Mouse (Mus musculus) forebrain, postnatal 0 days (tissue): ENCODE measurements around the gene Mtfp1. TPM values are rescaled to one million over a fixed set of nuclear protein-coding genes. Genes with fewer than 3 reads are reported as not detected.
"Not testable (repeated sequence)": the region's sequence is repeated elsewhere in the genome, so short reads cannot be mapped to it uniquely, and the experiment has no call there.

Experiments used
- ATAC-seq: fragments of 200-750 bp; cut with Nextera tagmentation; 2 replicates; pipeline ENCODE4 v1.8.0; 2017; ENCODE audit warnings: mild to moderate bottlenecking, moderate library complexity
- DNase-seq: peaks from one replicate; pipeline ENCODE4 v3.0.0-alpha.2; 2015
- H3K27ac ChIP-seq: fragments of 300-500 bp; sonication (generic); 2 replicates; pipeline ENCODE4 v1.5.1; 2014; ENCODE audit warnings: low read depth, mild to moderate bottlenecking, antibody characterized with exemption, low read length, moderate library complexity, mixed read lengths
- H3K27me3 ChIP-seq: fragments of 300-500 bp; sonication (generic); 2 replicates; pipeline ENCODE4 v1.6.1; 2014; ENCODE audit warnings: mild to moderate bottlenecking, low read length, mixed read lengths; ENCODE audit not compliant: insufficient read depth
- H3K36me3 ChIP-seq: fragments of 300-500 bp; sonication (generic); 2 replicates; pipeline ENCODE4 v1.6.1; 2014; ENCODE audit warnings: mild to moderate bottlenecking, moderate library complexity; ENCODE audit not compliant: insufficient read depth
- H3K4me1 ChIP-seq: fragments of 300-500 bp; sonication (generic); 2 replicates; pipeline ENCODE4 v1.6.1; 2014; ENCODE audit warnings: antibody characterized with exemption; ENCODE audit not compliant: insufficient read depth
- H3K4me2 ChIP-seq: fragments of 300-500 bp; sonication (generic); 2 replicates; pipeline ENCODE4 v1.6.1; 2014; ENCODE audit warnings: low read depth, mild to moderate bottlenecking, moderate library complexity
- H3K4me3 ChIP-seq: fragments of 300-500 bp; sonication (generic); 2 replicates; pipeline ENCODE4 v1.5.1; 2014; ENCODE audit warnings: low read depth, low read length, mixed read lengths
- H3K9ac ChIP-seq: fragments of 300-500 bp; sonication (generic); 2 replicates; pipeline ENCODE4 v1.6.1; 2014; ENCODE audit warnings: mild to moderate bottlenecking
- H3K9me3 ChIP-seq: fragments of 300-500 bp; sonication (generic); 2 replicates; pipeline ENCODE4 v1.6.1; 2016; ENCODE audit warnings: low read length
- CTCF ChIP-seq: sonication (generic); IDR thresholded peaks from 2 replicates; pipeline ENCODE4 v1.5.1; 2016; ENCODE audit warnings: antibody characterized with exemption, control low read depth, low read depth
- WGBS: fragments of 180-500 bp; shearing (Covaris S2); extraction: QIAGEN DNeasy Blood & Tissue Kit; methylation state at CpG from one replicate; pipeline ENCODE4 v1.1.7; 2014; 5-methylcytosine and 5-hydroxymethylcytosine counted together
- polyA plus RNA-seq: library from polyadenylated mRNA; unstranded; fragments of >200 nt; fragmentation: Nextera tagmentation; extraction: Ambion mirVana; gene quantifications from 2 replicates; pipeline ENCODE4 v1.2.1, GENCODE M21; 2015
- total RNA-seq: library from RNA; depleted of rRNA; stranded (reverse); fragments of >200 nt; gene quantifications from 2 replicates; pipeline ENCODE4 v1.2.3, GENCODE M21; 2014

Gene Mtfp1
- total and polyA plus RNA-seq, 2 experiments from 2014 or later, result 10.1 to 14.2 TPM

- Histone ChIP-seq H3K4me1 (peaks cover 17% of the 10 kb centered on the region), H3K9me3 (0 out of 2 replicates have a peak, but pooled peaks cover 4% of the 10 kb centered on the region), H3K9ac (no peak overlapping the region), H3K36me3 (no peaks in the 10 kb centered on the region), H3K27me3 (no peaks in the 10 kb centered on the region; the same call in 1 of the 2 replicates), H3K27ac (no peak overlapping the region), H3K4me3 (no peak overlapping the region), H3K4me2 (no peak overlapping the region)
- WGBS, result 84% methylated on average over 3 of the region's 3 CpGs
- no peak for TF ChIP-seq CTCF
- ATAC-seq (no peak), DNase-seq (no peak)
Observed at GRCm38 (mm10) chr11:4121691-4122090, 26.4 kb upstream of the Mtfp1 start.

GRCm38 (mm10) chr11:4119635-4120034 is 24.4 kb upstream of the Mtfp1 start:
- ATAC-seq (no peak), DNase-seq (no peak)
- Histone ChIP-seq H3K4me3 (no peak overlapping the region), H3K4me2 (no peak overlapping the region), H3K9me3 (no peaks in the 10 kb centered on the region), H3K9ac (no peak overlapping the region), H3K27ac (no peak overlapping the region), H3K36me3 (no peaks in the 10 kb centered on the region), H3K4me1 (peaks cover 17% of the 10 kb centered on the region), H3K27me3 (no peaks in the 10 kb centered on the region; the same call in 1 of the 2 replicates)
- 89% methylated on average over 5 of the region's 5 CpGs for WGBS
- TF ChIP-seq CTCF, result no peak

DNA sequence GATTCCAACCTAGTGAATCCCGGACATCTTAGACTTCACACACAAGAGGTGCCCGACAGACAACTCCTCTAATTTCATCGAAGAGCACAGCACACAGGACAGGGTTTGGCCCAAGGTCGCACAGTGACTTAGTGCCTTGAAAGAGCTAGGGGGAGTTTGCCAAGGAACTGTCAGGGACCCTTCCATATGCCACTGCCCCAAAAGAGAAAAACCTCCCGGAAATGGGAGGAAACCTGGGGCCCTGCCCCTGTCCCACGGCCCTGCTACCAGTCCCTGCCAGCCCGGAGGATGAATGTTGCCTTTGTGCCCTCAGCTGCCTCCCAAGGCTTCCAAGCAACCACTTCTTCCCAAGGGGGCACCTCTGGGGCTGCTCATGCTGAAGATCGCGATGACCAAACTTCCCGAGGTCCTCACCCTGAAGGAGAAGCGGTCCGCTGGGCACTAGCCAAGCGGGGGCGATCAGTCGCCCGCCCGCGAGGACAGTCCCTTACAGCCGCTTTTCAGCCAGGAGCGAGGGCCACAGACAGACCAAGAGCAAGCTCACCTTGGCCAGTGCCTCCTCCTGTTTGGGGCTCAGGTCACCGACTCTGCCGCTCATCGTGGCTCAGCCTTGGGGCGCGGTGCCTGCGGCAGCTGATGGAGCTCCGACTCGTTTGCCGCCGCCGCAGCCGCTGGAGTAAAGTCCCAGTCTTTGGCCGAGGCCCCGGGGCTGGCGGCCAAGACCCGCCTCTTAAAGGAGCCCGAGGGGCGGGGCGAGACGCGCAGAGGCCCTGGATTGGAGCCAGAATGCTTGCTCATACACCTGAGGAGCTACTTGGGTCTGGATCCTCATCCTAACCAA is 23.1 kb upstream of the Mtfp1 start:
- no peaks in the 10 kb centered on the region; the same call in 1 of the 2 replicates for H3K36me3 ChIP-seq
- H3K27ac ChIP-seq, result no peak overlapping the region
- H3K4me3 ChIP-seq, result peak overlapping the region; percentile 54
- peak overlapping the region; percentile 73 for H3K9ac ChIP-seq
- TF ChIP-seq CTCF, result no peak
- peak; percentile 77 for DNase-seq
- 3% methylated on average over 41 of the region's 41 CpGs for WGBS
- peaks cover 17% of the 10 kb centered on the region for H3K4me1 ChIP-seq
- H3K27me3 ChIP-seq, result no peaks in the 10 kb centered on the region; the same call in 1 of the 2 replicates
- no peaks in the 10 kb centered on the region for H3K9me3 ChIP-seq
- ATAC-seq, result peak; percentile 78
- peak overlapping the region; percentile 97 for H3K4me2 ChIP-seq

GRCm38 (mm10) chr11:4117372-4118071 is 22.3 kb upstream of the Mtfp1 start:
- H3K9ac ChIP-seq, result peak overlapping the region; percentile 73
- ATAC-seq (peak; percentile 37; the same call in 1 of the 2 replicates), DNase-seq (peak; percentile 18)
- no peaks in the 10 kb centered on the region; the same call in 1 of the 2 replicates for H3K27me3 ChIP-seq
- H3K4me1 ChIP-seq, result peaks cover 17% of the 10 kb centered on the region
- no peaks in the 10 kb centered on the region; the same call in 1 of the 2 replicates for H3K36me3 ChIP-seq
- TF ChIP-seq CTCF, result no peak; the same call in 1 of the 2 replicates
- 28% methylated on average over 3 of the region's 3 CpGs for WGBS
- H3K4me2 ChIP-seq, result peak overlapping the region; percentile 97
- H3K9me3 ChIP-seq, result no peaks in the 10 kb centered on the region
- peak overlapping the region; percentile 54 for H3K4me3 ChIP-seq
- no peak overlapping the region for H3K27ac ChIP-seq

DNA sequence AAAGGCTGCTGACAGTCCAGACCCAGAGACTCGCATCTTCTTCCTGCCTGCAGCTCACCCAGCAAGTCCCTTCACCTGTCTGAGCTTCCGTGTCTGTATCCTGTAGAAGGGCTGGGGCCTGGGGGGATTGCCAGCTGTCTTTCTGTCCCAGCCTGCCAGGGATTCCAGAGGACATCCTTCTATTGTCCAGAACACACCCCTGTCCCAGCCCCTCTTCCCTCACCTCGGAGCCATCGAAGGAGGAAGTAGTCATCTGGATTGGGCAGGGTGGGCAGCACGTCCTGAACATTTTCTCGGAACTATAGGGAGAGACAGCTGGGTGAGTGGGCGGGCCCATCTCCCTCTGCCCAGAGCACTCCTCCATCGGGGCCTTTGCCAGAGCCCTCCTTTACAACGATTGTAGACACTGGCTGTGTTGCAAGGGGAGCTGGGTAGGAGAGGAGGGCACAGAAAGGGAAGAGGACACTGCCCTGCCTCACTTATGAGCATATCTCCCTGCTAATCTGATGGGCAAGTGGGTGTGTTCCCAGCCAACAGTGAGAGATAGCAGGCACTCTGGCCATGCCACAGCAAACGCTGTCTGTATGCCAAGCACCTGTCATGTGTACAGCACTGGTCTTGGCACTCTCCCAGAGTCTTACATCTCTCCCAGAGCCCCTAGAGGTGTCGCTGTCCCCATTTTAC is 21.4 kb upstream of the Mtfp1 start:
- DNase-seq (peak; percentile 11), ATAC-seq (no peak)
- WGBS, result 51% methylated on average over 11 of the region's 11 CpGs
- TF ChIP-seq CTCF, result no peak
- Histone ChIP-seq H3K9me3 (no peaks in the 10 kb centered on the region), H3K4me1 (peaks cover 17% of the 10 kb centered on the region), H3K4me2 (no peak overlapping the region), H3K36me3 (no peaks in the 10 kb centered on the region; the same call in 1 of the 2 replicates), H3K9ac (no peak overlapping the region), H3K4me3 (no peak overlapping the region), H3K27me3 (no peaks in the 10 kb centered on the region; the same call in 1 of the 2 replicates), H3K27ac (no peak overlapping the region)

GRCm38 (mm10) chr11:4115407-4115806 is 20.2 kb upstream of the Mtfp1 start:
- DNase-seq (no peak), ATAC-seq (no peak)
- WGBS, result 91% methylated on average over 4 of the region's 4 CpGs
- no peaks in the 10 kb centered on the region for H3K9me3 ChIP-seq
- H3K27ac ChIP-seq, result no peak overlapping the region
- H3K9ac ChIP-seq, result no peak overlapping the region
- no peak for TF ChIP-seq CTCF
- no peak overlapping the region for H3K4me2 ChIP-seq
- peaks cover 17% of the 10 kb centered on the region for H3K4me1 ChIP-seq
- H3K36me3 ChIP-seq, result peaks cover 4% of the 10 kb centered on the region; the same call in 1 of the 2 replicates
- no peaks in the 10 kb centered on the region; the same call in 1 of the 2 replicates for H3K27me3 ChIP-seq
- no peak overlapping the region for H3K4me3 ChIP-seq

DNA sequence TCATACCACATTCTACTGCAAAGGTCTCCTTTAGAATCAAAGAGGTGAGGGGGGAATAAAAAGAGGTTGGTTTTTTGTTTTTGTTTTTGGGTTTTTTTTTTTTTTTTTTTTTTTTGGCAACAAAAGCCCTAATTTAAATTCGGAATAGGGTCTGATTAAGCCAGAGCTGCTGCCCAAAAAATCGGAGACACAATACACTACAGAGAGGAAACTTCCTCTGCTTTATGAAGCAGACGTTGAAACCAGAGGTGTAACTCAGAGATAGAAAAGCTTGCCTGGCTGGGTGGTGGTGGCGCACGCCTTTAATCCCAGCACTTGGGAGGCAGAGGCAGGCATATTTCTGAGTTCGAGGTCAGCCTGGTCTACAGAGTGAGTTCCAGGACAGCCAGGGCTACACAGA is 19.3 kb upstream of the Mtfp1 start:
- H3K27ac ChIP-seq, result not testable (repeated sequence)

More for the DNA sequence above, 19.3 kb upstream of the Mtfp1 start:
- ATAC-seq, H3K36me3 ChIP-seq, H3K27me3 ChIP-seq, DNase-seq, H3K4me3 ChIP-seq, H3K9me3 ChIP-seq, H3K9ac ChIP-seq, H3K4me2 ChIP-seq: not testable (repeated sequence)
- 48% methylated on average over 6 of the region's 6 CpGs for WGBS
- peaks cover 17% of the 10 kb centered on the region for H3K4me1 ChIP-seq
